Mouse (Mus musculus) neutrophil, adult 5-6 weeks (primary cell): ENCODE data around the gene Tln1. TPM values are rescaled to one million over a fixed set of nuclear protein-coding genes. Genes with fewer than 3 reads are reported as not detected.
A peak's percentile ranks its signal among the peaks of the same experiment; 100 is the strongest.

Experiments
- ATAC-seq: fragments of 151-379, 151-347 bp; 2 replicates; pipeline ENCODE4 v1.8.0; 2017; ENCODE audit warnings: mild to moderate bottlenecking, moderate TSS enrichment; ENCODE audit not compliant: insufficient number of reproducible peaks, poor library complexity, low FRiP score, severe bottlenecking; ENCODE audit errors: extremely low read depth
- total RNA-seq: library from RNA; stranded (forward); fragments of 200-1000 nt; gene quantifications from 2 replicates; pipeline ENCODE4 v1.2.3, GENCODE M21; 2017

Gene Tln1
- total RNA-seq, 1 experiment from 2014 or later: 386 TPM

- ATAC-seq: no peak
These were observed 49.2 kb downstream of the Tln1 start for GRCm38 (mm10) chr4:43513300-43513699.

DNA sequence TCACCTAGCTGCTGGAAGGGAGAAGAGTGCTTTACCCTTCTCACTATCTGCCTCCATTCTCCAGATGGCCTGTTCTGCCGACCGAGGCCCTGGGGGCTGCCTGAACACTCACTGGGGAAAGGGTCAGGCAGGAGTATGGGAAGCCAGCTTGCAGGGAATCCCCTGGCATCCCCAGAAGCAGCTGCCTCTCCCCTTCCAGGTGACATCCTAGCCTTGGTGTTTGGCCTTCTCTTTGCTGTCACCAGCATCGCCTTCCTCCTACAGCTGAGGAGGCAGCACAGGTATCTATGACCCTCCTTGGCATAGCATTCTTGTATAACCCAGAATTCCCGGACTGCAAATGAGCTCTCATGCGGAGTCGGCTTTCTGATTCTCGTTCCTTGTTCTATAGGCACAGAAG is 49.8 kb downstream of the Tln1 start:
- no peak for ATAC-seq

DNA sequence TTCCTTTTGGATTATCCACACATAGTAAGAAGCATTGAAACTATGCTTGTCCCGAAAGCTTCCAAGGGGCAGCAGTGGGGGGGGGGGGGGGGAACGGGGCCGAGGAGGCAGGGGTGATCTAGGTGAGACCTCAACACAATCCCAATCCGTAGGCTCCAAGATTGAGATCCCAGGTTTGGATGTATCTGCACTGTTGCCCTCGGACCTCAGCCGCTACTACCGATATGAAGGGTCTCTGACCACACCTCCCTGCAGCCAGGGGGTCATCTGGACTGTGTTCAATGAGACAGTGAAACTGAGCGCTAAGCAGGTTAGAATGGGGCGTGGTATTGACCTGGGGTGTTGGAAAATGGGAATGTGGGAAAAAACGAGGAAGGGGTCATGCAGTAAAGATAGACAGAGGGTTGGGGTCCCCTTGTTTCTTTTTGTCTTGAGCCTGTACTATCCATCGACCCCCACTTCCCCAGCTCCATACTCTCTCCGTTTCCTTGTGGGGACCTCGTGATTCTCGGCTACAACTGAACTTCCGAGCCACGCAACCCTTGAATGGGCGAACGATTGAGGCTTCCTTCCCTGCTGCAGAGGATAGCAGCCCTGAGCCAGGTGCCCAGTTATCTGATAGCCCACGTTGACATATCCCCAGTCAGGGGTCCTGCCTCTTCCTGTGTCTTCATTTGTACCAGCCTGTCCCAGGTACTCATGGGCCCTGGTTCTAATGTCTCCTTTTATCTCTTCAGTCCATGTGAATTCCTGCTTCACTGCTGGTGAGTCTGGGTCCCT is 50.6 kb downstream of the Tln1 start:
- no peak for ATAC-seq

GRCm38 (mm10) chr4:43509109-43509508 is 53.4 kb downstream of the Tln1 start:
- ATAC-seq: no peak

GRCm38 (mm10) chr4:43508666-43508997 is 53.9 kb downstream of the Tln1 start:
- peak; percentile 88 for ATAC-seq

- no peak for ATAC-seq
These were observed 54.4 kb downstream of the Tln1 start for GRCm38 (mm10) chr4:43507938-43508665.

- ATAC-seq: no peak
These were observed 55.8 kb downstream of the Tln1 start, which contains the start of gene Car9 for GRCm38 (mm10) chr4:43506536-43507185. Car9 (plus strand) TSS chr4:43506966.

GRCm38 (mm10) chr4:43506074-43506473 is 56.4 kb downstream of the Tln1 start:
- ATAC-seq: no peak

GRCm38 (mm10) chr4:43504269-43504668 is 58.2 kb downstream of the Tln1 start:
- no peak for ATAC-seq

DNA sequence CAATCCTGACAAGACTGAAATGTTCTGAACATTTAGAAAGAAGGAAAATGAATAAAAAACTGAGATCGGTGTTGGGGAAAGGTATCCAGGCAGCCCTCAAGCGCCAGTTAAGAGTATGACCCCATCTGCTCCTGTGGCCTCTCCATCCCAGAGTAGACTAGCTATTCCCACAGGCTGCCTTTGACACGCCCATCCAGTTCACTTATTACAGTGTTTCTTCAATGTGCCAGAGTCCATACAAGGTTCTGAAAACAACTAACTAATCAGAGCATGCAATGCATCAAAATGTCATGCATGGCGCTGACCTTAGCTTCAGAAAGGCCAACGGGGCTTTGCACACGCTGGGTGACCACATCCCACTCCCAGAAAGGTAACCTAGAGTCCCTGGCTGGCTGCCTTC is 59.0 kb downstream of the Tln1 start:
- ATAC-seq: no peak

DNA sequence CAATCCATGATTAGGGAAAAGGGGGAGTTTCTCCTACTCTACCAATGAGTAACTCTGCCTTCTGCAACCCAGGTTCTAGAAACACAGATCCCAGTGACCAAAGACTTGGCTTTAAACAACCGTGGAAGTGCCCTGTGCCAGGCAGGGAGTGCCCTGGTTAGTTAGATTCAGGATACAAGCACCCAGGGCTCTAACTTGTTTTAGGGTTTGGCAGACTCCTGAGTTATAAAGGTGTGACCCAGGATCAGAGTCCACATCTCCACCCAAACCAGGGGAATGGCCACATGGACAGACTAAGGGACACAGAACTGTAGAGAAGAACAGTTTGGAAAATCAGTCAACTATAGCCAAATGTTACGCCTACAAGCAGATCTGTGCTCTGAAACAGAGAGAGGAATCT is 59.5 kb downstream of the Tln1 start:
- ATAC-seq: no peak

DNA sequence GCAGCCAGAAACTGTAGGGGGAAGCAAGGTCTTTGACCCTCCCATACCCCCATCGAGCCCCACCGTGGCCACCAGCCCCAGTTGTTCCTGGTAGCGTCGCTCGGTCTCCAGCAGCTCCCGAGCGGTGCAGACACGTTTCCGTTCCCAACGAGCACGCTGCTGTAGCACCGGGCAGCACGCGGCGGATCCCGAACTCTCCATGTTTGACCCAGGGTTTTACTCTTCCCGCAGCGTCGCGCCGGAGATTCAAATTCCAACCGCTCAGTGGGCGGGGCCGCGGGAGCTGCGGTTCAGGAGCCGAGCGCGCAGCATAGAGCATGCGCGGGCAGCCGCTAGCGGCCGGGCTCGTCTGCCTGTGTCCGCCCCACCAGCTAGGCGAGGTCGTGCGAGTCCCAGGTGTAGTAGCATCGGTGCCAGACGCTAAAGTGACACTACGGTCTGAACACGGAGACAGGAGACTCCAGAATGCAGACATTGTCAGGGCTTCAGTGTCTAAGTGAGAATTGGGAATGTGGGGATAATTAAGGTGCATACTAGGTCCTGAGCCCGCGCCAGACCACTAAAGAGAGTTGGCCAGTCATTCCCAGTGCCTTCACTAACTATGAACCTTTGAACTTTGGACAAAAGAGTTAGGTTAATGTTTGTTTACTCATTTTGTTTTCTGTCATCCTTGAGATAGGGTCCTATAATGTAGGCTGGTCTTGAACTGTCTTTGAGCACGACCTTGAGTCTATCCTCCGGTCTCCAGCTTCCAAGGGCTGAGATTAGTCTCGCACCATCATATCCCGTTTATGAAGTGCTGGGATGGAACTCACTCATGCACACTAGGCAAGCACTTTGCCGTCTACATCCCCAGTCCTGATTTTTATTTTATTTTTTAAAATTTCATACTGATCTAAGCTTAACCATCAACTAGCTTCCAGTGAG is 62.8 kb downstream of the Tln1 start, which contains the start of gene Arhgef39:
Arhgef39 (minus strand) TSS at position 289 of the 927 bp plus-strand sequence.
- peak; percentile 37; the same call in 1 of the 2 replicates for ATAC-seq

- peak; percentile 17 for ATAC-seq
These were observed 63.5 kb downstream of the Tln1 start for GRCm38 (mm10) chr4:43498983-43499382.

DNA sequence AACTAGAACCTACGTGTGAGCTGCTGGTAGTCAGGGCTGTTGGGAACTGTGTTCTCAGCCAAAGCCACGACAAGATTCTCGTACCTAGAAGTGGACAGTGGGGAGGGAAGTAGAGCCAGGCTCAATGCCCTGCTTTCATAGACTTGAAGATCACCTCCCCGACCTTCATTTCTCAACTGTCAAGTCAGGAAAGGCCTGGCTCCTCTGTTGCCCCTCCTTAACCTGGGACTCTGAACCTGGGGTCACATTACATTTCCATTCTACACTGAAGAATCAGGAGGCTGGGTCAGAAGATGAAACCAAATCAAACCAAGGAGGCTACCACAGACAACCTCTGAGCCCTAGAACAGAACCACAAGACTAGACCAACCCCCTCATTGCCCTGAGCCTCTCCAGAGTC is 64.5 kb downstream of the Tln1 start:
- ATAC-seq: no peak

DNA sequence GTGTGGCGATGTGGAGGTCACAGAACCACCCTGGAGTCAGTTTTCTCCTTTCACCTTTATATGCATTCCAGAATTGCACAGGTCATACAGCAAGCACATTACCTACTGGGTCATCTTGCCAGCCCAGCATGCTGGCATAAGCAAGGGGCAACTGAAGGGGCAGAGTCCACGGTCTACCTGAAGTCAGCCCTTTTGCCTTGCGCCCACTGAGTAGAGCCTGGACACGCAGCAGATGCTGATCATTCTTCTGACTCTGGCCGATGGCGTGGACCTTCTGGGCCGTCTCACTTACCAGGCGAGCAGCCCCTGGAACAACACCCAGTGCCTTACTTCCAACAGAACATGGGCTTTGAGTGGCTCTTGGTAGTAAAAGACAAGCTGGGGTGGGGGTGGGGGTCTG is 65.1 kb downstream of the Tln1 start:
- no peak for ATAC-seq

- no peak for ATAC-seq
These were observed 65.9 kb downstream of the Tln1 start for GRCm38 (mm10) chr4:43496587-43496986.

DNA sequence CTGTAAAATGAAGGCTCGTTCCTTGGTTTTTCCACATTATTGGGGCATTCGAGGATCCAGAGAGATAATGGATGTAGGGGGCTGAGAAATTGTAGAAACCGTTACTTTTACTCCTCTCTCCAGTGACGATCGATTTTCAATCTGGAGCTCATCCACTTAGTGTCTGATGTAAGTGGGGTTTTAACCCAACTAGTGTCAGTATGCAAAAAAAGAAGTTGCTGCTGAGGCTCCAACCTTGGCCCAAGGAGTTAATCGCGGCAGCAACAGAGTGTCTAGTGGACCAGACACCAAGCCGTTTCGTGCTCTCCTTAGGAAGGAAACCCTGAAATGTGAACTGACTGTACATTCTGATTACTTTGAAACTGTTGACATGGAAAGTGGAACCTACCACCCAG is 68.6 kb downstream of the Tln1 start:
- no peak for ATAC-seq

- peak; percentile 54 for ATAC-seq
These were observed 69.2 kb downstream of the Tln1 start for GRCm38 (mm10) chr4:43493186-43493845.
